Mouse (Mus musculus): Measurements from ENCODE around the gene Olfr1441.

The Olfr1441 gene

DNA sequence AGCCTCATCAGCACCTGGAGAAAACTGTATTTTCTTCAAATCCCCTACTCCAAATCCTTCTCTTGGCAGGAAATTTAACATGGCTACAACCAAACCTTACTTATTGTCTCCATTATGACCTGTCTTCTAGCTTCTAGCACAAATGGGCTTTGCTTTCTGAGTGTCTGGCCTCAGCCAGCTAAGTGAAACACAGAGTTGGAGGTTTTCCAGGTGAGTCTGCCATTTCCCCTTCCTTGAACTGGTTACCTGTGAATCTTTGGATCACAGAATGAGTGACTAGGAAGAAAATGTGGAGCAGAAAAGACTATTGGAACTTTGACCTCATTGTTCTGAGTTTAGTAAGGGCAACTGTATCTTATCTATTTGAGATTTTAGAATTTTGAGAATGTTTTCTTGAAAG lies at the start of gene Olfr1441:
Gene Olfr1441, plus strand, starts transcription at position 73 of the 400 bp plus-strand sequence.
- no peak for DNase-seq (ENCODE audit: low spot score)

DNA sequence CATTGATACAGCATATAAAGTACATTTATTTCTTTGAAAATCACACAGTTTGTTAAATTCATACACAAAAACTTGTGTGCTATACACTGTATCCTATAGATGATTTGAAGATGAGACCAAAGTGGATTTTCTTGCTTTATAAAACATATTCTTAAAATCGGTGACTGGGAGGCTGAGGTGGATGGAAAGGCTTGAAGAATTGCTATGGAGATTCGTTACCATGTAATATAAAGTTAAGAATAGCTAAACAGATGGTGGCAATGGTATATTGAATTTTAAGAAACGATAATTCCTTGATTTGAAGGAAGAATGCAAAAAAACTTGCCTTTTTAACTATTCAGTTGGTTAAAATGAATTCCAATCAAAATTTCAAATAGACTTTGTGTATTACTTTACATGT lies 44.2 kb upstream of the Olfr1441 start:
- no peak for DNase-seq (ENCODE audit: low spot score)

DNA sequence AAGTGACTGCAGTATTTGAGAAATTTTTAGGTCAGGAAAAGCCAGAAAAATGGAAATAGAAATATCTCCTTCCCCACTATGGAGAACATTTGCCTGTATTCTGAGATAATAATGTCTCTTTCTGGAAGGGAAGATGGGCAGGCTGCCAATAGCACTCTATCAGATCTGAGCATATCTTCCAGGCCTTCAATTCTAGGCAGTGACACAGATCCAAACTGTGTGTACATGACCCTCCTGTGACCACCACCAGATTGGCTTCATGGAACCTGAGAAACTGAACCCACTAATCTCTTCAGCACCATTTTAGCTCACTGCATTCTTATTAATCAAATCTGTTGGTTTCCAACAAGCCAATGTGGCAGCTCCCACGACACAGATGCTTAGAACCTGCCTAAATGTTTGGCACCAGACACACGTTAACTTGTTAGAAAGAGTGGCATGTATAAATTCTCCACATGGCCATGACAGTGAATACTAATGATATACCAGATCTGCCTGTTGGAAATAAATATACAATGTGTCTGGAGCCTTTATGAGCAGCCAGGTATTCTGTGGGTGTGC lies 42.7 kb upstream of the Olfr1441 start:
- DNase-seq (ENCODE audit: low spot score), result no peak

DNA sequence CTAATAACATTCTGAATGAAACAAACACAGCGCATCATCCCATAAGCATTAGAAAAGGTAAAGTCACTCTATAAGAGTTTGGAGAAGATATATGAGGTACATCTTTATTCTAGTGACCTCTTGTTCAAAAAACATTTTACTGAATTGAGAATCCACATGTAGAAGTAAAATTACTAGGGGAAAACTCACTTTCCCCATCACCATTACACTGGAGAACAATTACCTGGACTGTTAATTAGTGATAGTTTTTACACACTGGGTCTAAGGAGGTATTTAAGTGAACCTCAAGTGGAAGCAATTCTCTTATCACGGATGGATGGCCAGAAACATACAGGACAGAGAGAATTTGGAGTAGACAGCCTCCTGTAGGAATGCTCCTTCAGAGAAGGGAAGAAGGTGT lies 30.3 kb upstream of the Olfr1441 start, which contains the start of gene Olfr1440:
Gene Olfr1440, plus strand, starts transcription at position 301 of the 400 bp plus-strand sequence.
- DNase-seq (ENCODE audit: low spot score), result no peak

DNA sequence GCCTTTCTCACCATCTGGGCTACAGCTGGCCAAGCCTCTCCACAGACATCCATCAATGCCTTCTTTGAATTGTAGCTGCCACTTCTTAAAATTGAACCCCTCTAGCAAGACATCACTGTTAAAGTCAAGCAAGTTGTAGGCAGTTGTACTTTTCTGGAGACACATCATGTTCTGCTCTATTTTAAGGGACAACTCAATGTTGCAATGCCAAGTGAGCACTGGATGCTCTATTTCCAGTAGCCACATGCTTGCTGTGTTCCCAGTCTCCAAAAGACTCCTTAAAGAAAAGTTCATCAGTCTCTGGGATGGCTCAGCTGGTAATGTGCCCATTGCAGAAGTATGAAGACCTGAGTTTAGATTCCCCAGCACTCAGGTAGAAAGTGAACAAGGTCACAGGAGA lies 3.5 kb upstream of the Olfr1441 start:
- DNase-seq (ENCODE audit: low spot score), result peak; percentile 10

DNA sequence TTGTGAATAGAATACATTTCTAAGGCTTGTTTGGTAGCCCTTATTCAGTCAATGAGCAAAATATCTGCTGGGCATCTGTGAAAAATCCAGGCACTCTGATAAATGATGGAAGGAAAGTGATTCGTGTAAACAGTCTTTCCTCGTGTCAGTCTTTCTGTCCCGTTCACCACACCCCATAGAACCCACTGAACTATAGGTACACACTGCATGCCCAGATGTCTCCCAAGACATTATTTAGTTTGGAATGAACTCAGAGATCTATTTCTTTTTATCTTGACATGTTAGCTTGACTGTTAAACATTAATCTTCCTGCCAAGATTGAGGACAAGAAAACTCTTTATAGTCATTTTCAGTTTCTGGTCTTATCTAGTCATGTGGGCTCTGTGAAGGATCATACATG lies 1.1 kb downstream of the Olfr1441 start:
- no peak for DNase-seq (ENCODE audit: low spot score)

DNA sequence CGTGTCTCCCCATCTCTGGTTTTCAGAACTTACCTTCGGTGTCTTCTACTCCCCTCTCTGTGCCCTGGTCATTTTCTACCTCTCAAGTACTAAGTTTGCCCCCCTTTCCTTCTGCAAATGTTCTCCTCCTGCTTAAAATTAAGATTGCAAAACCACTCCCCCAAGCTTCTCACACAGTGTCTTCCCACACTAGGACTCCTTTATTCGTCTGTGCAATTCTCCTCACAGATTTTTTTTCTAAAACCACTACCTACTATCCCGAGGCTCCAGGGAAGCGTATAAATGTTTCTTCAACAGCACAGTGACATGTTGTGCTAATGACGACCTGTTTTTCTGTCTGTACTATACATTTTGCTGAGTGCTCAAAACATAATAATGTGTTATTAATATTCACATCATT lies 3.3 kb downstream of the Olfr1441 start:
- DNase-seq (ENCODE audit: low spot score), result no peak

DNA sequence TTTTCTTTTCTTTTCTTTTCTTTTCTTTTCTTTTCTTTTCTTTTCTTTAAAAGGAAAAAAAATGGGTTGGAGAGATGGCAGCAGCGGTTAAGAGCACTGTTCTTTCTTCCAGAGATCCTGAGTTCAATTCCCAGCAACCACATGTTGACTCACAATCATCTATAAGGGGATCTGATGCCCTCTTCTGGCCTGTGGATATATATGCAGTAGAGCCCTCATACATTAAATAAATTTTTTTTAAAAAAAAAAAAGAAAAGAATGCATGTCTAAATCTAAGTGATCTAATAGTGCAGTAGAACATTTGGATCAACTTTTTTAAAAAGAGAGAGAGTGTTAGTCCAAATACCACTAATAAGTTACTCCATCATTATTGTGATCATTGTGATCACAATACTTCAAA lies 4.4 kb downstream of the Olfr1441 start:
- DNase-seq (ENCODE audit: low spot score), result no peak

DNA sequence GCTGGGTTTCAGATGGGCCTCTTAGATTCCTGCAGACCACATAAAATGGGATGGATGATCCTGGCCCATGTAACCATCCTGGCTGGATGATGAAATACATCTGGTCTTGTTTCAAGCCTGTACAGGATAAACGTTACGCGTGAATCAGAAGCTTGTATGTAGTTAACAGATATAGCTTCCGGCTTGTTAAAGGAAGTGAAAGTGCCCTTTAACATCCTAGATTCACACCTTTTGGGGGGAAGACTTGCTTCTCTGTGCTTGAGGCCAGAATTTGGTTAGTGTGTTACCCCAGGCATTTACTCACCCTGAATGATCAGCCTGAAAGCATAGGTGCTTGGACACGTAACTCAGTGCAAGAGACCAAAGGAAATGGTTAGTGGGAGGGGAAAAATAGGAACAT lies 9.9 kb downstream of the Olfr1441 start:
- DNase-seq (ENCODE audit: low spot score), result no peak

DNA sequence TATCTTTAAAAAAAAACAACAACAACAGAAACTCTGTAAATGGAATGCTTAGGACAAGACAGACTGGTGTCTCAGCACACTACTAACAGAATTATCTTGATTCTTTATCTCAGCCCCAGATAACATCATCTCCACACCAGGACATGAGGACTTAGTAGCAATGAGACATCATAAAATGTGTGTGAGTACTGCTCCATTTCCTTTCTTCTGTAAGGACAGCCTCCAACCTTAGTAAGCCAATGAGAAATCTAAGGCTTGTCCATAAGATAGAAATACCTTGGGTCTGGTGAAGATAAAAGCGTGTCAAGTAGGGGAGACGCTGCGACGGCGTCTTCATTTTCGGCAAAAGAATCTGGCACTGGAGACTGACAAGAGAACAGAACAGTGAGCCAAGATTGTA lies 10.4 kb downstream of the Olfr1441 start, which contains the start of gene Pfpl:
Gene Pfpl, plus strand, starts transcription at position 301 of the 400 bp plus-strand sequence.
- DNase-seq (ENCODE audit: low spot score), result no peak

DNA sequence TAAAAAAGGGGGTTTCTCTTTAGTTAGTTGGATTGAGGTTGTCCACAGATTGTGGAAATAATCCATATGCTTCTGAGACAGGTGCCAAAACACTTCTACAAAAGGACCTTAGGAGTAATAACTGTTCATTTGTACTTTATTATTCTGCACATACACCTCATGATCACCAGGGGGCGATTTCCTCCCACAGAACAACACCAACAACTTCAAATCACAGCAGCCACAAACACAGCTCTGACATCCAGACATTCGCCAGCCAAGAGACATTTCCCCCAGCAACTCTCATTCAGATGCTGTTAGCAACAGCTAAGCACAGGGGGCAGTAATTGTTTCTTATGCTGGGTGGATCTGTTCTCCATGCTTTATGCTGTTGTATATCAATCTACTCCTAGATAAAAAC lies 15.8 kb downstream of the Olfr1441 start:
- peak; percentile 67 for DNase-seq (ENCODE audit: low spot score)

DNA sequence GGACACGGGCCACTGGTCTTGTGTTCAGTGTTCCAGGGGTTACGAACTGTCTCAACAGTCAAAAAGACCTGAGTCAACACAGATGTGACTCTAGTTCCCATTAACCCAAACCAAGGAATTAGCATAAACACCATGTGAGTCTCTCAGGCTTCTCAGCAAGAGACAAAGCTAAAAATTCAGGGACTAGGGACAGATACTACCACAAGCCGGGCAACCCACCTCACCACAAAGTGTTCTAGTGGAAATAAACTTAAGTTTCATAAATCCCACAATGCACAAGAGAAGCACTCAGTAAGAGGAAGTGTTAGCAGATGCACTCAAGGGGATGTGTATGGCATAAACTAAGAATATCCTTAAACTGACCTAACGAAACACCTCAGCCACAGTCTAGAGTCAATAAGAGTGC lies 17.8 kb downstream of the Olfr1441 start:
- DNase-seq (ENCODE audit: low spot score), result no peak

DNA sequence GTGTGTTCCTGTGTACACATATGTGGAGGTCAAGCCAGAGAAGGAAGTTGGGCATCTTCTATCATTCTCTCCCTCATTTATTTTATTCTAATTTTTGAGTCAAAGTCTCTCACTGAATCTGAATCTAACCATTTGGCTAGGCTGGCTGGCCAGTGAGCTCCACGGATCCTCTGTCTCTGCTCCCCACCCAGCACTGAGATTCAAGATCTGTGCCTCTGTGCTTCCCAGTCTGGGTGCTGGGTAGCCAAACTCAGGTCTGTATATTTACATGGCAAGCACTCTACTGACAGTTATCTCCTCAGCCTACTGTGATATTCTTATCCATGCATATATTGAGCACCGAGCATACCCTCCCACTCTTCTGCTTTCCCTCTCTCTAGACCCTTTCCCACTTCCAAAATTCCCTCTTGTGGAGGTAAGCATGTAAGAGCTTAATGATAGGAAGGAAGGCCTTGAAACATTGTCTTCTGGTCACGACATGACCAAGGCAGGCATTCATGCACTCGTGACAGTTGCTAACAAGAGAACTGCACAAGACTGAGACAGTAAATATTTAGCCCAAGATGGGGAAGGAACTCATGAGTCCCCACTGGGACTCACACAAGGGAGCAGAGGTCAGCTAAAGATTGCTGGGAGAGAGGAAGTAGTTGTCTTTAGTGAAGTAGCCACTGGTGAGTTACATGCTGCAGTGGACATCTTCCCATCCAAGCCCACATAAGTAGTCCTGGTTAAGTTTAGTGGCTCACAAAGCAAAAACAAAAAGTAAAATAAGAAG lies 18.7 kb downstream of the Olfr1441 start:
- no peak for DNase-seq (ENCODE audit: low spot score)

DNA sequence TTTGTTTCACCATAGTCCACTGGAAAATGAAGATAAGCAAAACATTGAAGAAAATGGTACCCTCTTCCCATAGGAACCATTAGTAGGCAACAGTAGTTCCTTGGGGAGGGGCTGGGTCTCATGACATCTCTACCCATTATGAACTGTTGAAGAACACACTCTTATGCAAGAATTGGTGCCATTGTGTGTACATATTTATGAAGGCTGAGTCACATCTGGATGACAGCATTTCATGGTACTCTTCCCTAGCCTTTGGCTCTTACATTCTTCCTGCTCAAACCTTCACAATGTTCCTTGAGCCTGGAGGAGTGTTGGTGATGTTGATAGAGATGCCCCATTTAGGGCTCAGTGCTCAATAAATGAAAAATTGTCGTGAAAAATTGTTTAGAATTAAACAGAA lies 22.3 kb downstream of the Olfr1441 start:
- DNase-seq (ENCODE audit: low spot score), result no peak

DNA sequence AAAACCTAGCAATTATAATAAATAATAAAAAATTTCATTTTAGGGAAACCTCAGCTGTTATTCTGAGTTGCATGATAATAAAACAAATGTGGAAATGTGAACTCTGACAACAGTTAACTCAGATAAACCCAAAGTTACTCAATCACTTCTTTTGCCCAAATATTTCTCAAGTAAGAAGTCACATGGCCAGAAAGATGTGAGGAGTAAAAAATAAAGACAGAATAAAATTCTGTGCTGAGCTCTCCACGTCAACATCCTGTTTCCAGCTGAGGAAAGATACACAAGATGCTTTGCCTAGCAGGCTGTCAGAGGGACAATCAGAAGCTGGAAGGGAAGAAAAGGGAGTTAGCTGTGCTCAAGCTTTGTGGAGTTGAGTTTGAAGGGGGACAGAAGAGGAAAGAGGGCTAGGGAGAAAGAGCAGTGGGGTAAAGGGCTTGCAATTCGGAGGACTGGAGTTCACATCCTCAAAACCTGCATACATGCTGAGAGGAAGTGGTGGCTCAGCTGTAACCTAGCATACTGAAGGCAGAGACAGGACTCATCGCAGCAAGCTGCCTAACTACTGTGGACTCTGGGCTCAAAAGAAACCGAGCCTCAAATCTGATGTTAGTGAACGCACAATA lies 23.0 kb downstream of the Olfr1441 start:
- no peak for DNase-seq (ENCODE audit: low spot score)

DNA sequence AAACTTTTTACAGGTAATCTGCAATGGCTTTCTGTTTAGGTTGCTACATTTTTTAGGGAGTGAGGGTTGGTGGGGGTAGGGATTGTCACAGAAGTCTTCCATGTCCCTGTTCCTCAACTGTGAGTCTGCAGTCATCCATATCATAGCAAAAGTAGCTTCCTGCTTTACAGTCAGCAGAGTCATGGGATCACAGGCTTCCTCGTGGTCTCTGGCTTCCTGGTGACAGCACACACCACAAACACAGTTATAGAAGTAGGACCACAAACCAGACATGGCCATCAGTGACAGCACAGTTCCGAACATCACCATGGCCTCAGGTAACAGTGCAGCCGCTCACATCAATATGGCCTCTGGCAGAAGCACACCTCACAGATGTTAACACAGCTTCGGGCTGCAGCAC lies 25.3 kb downstream of the Olfr1441 start:
- DNase-seq (ENCODE audit: low spot score), result no peak

DNA sequence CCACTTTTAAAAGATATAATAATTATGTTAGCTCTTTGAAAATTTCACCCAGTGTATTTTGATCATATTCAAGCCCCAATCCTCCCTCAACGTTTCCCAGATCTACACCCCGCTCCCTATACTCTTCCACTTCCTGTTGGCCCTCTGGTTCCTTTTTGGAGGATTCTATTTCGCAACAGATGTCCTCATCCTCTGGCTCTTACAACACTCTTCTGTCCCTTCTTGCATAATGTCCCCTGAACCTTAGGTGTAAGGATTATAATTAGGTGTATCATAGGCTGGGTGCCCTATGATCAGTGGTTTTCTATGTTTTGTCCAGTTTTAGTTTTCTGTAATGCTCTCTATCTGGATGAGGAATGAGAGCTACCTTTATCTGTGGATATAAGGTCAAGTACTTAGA lies 27.8 kb downstream of the Olfr1441 start:
- DNase-seq (ENCODE audit: low spot score), result no peak

DNA sequence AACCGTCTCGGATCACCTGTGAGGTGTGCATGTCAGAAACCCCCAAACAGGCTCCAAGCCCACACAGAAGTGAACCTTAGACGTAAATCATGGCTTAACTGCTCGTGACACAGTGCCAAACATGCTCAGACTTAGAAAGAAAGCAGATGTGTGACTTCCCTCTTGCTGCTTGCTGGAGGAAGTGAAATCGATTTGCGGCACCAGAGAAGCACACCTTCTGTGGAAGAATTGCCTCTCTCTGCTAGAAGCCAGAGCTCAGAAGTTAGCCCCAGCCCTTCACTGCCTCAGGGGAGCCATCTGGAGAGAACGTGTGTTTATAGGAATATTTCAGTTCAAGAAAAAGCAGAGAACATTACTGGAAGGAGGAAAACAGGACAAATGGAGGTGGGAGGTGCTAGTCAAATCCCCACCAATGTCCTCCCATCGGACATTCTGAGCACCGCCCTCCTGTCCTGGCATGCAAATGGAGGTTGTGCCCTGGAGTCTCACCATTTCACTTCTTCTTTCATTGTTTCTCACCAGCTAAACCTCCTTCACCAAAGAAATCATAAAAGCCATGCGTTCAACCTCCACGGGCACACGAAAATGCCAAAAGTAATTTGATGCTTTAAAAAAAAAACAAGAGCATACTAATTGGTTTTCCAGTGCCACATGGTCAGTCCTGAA lies 40.3 kb downstream of the Olfr1441 start:
- no peak for DNase-seq (ENCODE audit: low spot score)

DNA sequence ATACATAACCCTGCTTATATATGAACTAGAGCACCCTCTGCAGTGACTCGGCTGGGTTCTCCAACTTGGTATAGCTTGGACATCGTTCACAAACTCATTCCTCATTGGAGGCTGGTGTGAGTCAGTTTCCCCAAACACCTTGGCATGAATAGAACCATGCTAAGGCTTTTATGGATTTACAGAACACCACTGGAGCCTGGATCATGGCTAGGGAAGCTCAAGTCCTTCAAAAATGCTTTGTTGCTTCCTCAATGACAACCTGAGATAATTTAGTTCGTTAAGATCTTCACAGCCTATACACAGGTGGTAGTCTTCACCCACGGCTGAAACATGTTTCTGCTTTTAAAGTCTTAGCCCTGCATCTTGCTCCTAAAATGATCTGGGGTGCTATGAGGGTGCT lies 42.3 kb downstream of the Olfr1441 start:
- no peak for DNase-seq (ENCODE audit: low spot score)

DNA sequence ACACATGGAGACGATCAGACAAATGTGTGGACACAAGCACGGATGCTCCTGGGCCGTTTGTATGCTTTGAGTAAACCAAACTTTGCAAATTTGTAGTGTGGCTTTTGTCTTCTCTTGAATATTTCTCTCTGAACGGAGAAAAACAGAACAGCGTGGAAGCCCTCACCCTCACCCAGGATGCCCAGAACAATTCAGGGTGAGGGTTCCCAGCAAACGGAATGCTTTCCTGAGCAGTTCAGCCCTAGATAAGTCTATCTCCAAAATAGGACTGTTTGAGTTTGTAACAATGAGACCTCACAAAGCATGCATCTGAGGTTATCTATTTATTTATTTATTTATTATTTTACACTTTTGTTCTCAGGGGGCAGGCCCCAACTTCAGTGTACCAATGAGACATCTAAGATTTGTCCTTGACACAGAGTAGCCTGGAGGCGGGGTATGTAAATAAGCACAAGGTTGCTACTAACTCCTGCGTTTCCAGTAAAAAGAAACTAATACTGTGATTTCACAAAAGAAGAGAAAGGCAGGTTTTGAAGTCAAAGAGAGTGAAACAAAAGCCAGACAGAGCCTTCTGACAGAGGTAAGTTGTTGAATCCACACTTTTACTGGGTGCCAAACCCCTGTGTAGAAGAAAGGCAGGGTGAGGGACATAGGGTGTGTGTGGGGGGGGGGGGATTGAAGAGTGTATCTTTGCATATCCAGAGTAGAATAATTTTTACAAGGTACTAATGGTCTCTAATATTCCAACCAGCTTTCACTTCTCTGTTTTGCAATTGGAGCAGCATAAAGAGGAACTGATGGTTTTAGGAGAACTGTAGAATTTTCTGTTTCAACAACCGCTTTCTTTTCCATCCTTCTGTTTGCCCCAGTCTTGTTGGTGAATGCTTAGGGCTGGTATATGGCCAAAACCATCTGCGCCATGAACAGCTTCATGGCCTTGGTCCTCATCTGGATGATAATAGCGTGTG lies 43.3 kb downstream of the Olfr1441 start, which contains the start of gene Mpeg1:
Gene Mpeg1, plus strand, starts transcription at position 498 of the 968 bp plus-strand sequence.
- no peak for DNase-seq (ENCODE audit: low spot score)

All from embryo, embryonic 10.5 days (tissue).